Mouse (Mus musculus) cortical plate, adult 2 months (tissue): ENCODE data around the gene Samhd1. TPM values are rescaled to one million over a fixed set of nuclear protein-coding genes. Genes with fewer than 3 reads are reported as not detected.
A peak's percentile ranks its signal among the peaks of the same experiment; 100 is the strongest.

Source experiments
- H3K27ac ChIP-seq: fragments of 200-500 bp; 2 replicates; pipeline ENCODE4 v1.5.1; 2012; ENCODE audit warnings: low read length, control low read depth, inconsistent platforms; ENCODE audit not compliant: insufficient read depth
- H3K4me1 ChIP-seq: fragments of 200-500 bp; 2 replicates; pipeline ENCODE4 v1.6.1; 2011; ENCODE audit warnings: low read length; ENCODE audit not compliant: control insufficient read depth, insufficient read depth
- H3K4me3 ChIP-seq: fragments of 200-500 bp; 2 replicates; pipeline ENCODE4 v1.5.1; 2011; ENCODE audit warnings: mild to moderate bottlenecking, low read length, control low read depth; ENCODE audit not compliant: insufficient read depth
- CTCF ChIP-seq: fragments of 200-500 bp; IDR thresholded peaks from 2 replicates; pipeline ENCODE4 v1.5.1; 2011; ENCODE audit warnings: mild to moderate bottlenecking, control low read depth, low read length; ENCODE audit not compliant: insufficient read depth; ENCODE audit errors: extremely low read depth
- POLR2A ChIP-seq: fragments of 200-500 bp; IDR thresholded peaks from 2 replicates; pipeline ENCODE4 v1.6.1; 2011; ENCODE audit warnings: mild to moderate bottlenecking, low read length, control low read depth; ENCODE audit not compliant: insufficient read depth; ENCODE audit errors: extremely low read depth
- polyA plus RNA-seq: library from polyadenylated mRNA; depleted of rRNA; stranded (reverse); fragments of >200 nt; gene quantifications from 2 replicates; pipeline ENCODE4 v1.2.3, GENCODE M21; 2012

The Samhd1 gene
- polyA plus RNA-seq, 1 experiment = 15.9 TPM

DNA sequence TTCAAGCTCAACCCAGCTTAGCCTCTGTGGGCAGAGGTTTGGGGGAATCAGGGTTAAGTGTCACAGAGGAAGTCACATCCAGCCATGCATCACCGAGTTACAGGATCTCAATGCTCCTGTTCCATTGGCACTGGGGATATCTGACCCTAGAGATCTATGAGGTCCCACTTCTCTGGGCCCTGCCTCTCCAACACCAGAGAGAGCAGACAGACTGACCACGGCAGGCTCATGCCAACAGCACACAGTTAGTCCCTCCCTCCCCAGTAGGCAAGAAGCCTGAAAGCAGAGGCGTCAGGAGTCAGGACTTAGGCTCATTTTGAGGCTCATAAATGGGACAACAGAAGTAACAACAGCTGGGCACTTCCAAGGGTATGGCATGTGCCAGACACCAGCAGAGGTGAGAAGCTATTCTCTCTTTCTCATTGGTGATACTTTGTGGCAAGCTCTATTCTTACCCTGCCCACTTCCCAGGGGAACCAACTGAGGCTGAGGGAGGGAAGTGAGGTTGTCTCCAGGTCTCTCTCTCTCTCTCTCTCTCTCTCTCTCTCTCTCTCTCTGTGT lies 65.2 kb downstream of the Samhd1 start:
- no peak for TF ChIP-seq POLR2A
- TF ChIP-seq CTCF = no peak
- no peak overlapping the region for H3K4me3 ChIP-seq
- H3K4me1 ChIP-seq = peaks cover 20% of the 10 kb centered on the region
- H3K27ac ChIP-seq = peak overlapping the region; percentile 88

GRCm38 (mm10) chr2:157069355-157069735 lies 65.7 kb downstream of the Samhd1 start:
- Histone ChIP-seq H3K4me1 (peaks cover 20% of the 10 kb centered on the region), H3K4me3 (no peak overlapping the region), H3K27ac (peak overlapping the region; percentile 88)
- TF ChIP-seq CTCF = no peak
- TF ChIP-seq POLR2A = no peak

DNA sequence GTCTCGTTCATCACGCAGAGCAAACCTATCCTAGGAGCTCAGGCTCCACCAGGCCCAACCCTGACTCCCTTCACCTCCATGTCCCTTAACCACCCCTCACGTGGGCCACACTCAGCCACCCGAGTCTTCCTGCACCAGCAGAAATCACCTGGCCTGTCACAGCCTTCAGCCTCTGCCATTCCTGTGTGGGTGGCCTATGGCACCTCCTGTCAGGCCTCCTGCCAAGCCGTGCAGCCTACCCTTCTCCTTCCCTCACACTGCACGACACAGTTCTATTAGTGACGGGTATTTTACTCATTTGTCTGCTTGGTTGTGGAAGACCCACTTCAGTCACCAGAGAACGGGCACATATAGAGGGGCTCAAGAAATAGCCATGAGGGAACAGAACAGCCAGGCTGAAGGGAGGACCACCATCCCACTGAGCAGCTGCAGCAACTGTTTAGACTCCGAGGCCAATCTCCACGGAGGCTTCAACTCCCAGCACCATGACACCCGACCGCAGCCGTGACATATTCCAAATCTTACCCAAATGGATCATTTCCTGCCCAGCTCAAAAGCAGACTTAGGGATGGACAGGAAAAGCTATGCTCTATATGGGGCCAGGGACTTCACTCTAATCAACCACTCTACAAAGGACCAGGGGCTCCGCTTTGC lies 66.2 kb downstream of the Samhd1 start:
- peaks cover 18% of the 10 kb centered on the region for H3K4me1 ChIP-seq
- H3K27ac ChIP-seq = peak overlapping the region; percentile 88
- no peak overlapping the region for H3K4me3 ChIP-seq
- TF ChIP-seq CTCF (no peak), POLR2A (no peak)

DNA sequence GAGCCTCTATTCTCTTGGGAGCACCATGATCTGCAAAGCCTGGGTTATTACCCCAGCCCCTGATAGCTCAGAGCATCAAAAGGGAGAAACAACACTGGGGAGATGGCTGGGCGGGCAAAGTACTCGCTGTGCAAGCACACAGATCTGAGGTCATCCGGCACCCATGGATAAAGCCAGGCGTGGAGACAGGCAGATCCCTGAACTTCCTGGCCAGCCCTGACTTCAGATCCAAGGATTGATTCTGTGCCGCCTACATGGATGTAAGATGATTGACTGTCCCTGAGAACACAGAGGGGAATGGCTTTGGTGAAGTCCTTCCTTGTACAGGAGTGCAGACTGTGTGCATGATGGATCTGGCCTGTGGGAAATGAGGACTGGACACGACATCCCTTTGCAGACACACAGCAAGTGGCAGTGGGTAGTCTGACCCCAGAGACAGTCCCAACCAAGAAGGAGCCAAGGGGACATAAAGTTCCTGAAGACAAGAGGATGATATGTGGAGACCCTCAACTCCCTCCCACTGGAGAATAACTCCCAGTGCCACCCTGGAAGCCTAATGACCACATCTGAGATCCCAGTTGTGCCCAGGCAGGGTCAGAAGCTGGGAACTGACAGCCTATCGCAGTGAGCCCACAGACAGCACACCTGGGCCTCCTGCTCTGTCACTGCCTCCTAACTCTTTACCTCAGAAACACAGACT lies 68.2 kb downstream of the Samhd1 start:
- Histone ChIP-seq H3K4me3 (no peak overlapping the region), H3K27ac (no peak overlapping the region), H3K4me1 (peaks cover 21% of the 10 kb centered on the region)
- TF ChIP-seq POLR2A (no peak), CTCF (no peak)

DNA sequence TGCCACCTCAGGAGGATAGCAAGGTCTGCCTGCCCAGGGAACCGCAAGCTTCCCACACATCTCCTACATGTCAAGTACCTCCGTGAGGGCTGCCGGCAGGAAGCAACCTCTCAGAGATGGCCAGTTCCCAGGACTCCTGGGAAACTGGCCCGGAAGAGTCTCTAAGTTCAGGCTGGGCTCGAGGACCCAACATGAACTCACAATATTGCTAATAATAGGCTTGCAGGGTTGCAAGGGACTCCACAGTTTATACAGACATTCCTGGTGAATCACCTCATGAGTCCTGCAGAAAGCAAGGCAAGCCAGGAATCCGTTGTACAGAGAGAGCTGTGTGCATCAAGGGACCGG lies 69.2 kb downstream of the Samhd1 start:
- peaks cover 21% of the 10 kb centered on the region for H3K4me1 ChIP-seq
- TF ChIP-seq CTCF = no peak
- no peak for TF ChIP-seq POLR2A
- no peak overlapping the region for H3K27ac ChIP-seq
- H3K4me3 ChIP-seq = no peak overlapping the region

- Histone ChIP-seq H3K27ac (peak overlapping the region; percentile 28; the same call in 1 of the 2 replicates), H3K4me1 (peaks cover 17% of the 10 kb centered on the region), H3K4me3 (no peak overlapping the region)
- TF ChIP-seq POLR2A (no peak), CTCF (no peak)
These were observed 69.8 kb downstream of the Samhd1 start for GRCm38 (mm10) chr2:157064978-157065878.

GRCm38 (mm10) chr2:157064136-157064535 lies 70.9 kb downstream of the Samhd1 start:
- peak overlapping the region; percentile 28; the same call in 1 of the 2 replicates for H3K27ac ChIP-seq
- no peak overlapping the region for H3K4me3 ChIP-seq
- TF ChIP-seq CTCF (no peak), POLR2A (no peak)
- H3K4me1 ChIP-seq = peaks cover 11% of the 10 kb centered on the region

DNA sequence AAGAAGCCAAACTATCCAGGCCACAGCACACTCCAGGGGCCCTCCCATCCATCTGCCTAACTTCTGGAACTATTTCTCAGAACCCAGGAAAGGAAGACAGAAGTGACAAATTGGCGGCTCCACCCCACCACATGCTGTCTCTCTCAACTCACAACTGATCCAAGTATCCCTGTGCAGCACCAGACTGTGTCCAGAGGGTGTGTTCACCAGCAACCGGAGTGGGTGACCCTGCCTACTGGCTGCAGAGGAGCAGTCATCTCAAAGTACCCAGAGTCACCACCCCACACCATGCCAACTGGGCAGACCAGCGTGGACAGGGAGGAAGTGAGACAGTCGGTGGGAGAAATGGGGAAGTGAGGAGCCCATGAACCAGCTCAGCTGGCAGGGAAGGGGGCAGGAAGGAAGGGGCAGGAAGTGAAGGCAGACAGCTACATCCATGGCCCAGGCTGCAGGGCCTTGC lies 71.8 kb downstream of the Samhd1 start:
- Histone ChIP-seq H3K4me3 (no peak overlapping the region), H3K27ac (no peak overlapping the region), H3K4me1 (peaks cover 7% of the 10 kb centered on the region)
- TF ChIP-seq POLR2A (no peak), CTCF (no peak)

DNA sequence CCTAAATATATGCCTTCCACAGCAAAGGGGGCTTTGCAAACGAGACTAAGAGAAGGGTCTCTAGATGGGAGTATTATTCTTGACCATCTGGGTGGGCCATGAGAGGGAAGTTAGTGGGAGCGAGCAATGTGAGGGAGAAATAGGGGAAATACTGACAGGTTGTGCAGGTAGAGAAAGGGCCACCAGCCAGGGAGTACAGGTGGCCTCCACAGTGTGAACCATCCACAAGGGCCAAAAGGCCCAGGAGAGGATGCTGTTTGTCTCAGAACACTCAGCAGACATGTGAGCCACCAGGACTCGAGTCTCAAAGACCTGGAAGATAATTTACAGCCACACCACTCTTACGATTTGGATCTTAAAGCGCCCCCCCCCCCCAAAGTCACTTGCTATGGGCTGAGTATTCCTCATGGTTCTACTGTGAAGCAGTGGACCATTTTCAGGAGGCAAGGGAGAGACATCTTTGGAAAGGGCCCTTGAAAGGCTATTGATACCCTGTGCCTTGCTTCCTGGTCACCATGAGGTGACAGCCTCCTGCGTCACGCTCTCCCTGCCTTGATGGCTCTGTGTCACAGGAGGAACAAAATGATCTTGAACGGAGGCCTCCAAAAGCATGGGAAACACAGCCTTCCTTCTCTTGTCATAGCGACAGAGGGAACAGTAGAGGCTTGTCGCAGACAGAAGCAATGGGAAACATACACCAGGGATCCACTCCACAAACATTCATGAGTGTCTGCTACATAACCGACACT lies 74.3 kb downstream of the Samhd1 start:
- Histone ChIP-seq H3K27ac (no peak overlapping the region), H3K4me1 (peaks cover 7% of the 10 kb centered on the region), H3K4me3 (no peak overlapping the region)
- TF ChIP-seq CTCF (no peak), POLR2A (no peak)

DNA sequence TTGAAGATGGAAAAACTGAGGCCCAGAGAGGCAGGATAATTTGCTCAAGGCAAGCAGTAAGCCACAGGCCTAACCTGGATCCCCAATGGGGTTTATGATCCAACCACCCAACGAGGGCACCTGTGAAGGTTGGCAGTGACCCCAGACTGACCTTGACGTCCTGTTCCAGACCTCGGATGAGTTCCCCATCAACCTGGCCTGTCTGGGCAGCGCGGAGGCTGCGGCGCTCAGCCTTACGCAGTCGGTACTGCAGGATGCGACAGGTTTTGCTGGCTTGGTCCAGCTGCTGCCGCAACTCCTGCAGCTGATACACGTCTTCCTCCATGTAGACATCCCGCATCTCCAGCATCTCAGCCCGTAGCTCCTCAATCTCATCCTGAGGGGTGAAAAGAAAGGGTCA lies 75.0 kb downstream of the Samhd1 start:
- H3K27ac ChIP-seq = no peak overlapping the region
- H3K4me1 ChIP-seq = peaks cover 6% of the 10 kb centered on the region
- TF ChIP-seq POLR2A (no peak), CTCF (no peak)
- H3K4me3 ChIP-seq = no peak overlapping the region
